ENCODE assay signal across 9 mouse cellular contexts in genomic region chr7:18992294-18992675, GRCm38 (mm10). TPM values are rescaled to one million over a fixed set of nuclear protein-coding genes. Genes with fewer than 3 reads are reported as not detected.
DNase-seq lines count a peak whose midpoint lies in the region; ATAC-seq lines count a peak whose summit lies in the region.
"Had no signal": no experiment of that assay in that cellular context is flagged by ENCODE, and none has a peak within 500 bp of the region (broad histone marks: within the 10 kb centered on the region; RNA-seq: fewer than 3 reads in every experiment).

No protein-coding gene starts in this region.

- H3K9ac ChIP-seq in kidney, embryonic 15.5 days: peak overlapping the region; percentile 59
- H3K9ac ChIP-seq in embryonic facial prominence, embryonic 13.5 days: peak overlapping the region; percentile 75
- no peak overlapping the region for H3K9ac ChIP-seq in liver, embryonic 16.5 days (ENCODE audit: low read depth, low read length)
- peak overlapping the region; percentile 4 for H3K9ac ChIP-seq in stomach, embryonic 15.5 days

- peaks cover 27% of the 10 kb centered on the region for H3K27me3 ChIP-seq in kidney, embryonic 15.5 days
- peaks cover 30% of the 10 kb centered on the region for H3K27me3 ChIP-seq in embryonic facial prominence, embryonic 13.5 days
- H3K27me3 ChIP-seq in hindbrain, embryonic 10.5 days (ENCODE audit: insufficient read depth, poor library complexity, severe bottlenecking): peaks cover 38% of the 10 kb centered on the region
- peaks cover 57% of the 10 kb centered on the region for H3K27me3 ChIP-seq in liver, embryonic 16.5 days (ENCODE audit: control insufficient read depth, insufficient read depth, low read depth, low read length)
- H3K27me3 ChIP-seq in stomach, embryonic 15.5 days (replicated peaks): peaks cover 28% of the 10 kb centered on the region; the same call in 1 of the 2 replicates

- H3K36me3 ChIP-seq in kidney, embryonic 15.5 days: peaks cover 24% of the 10 kb centered on the region
- H3K36me3 ChIP-seq in embryonic facial prominence, embryonic 13.5 days: peaks cover 22% of the 10 kb centered on the region
- peaks cover 24% of the 10 kb centered on the region for H3K36me3 ChIP-seq in hindbrain, embryonic 10.5 days
- H3K36me3 ChIP-seq in liver, embryonic 16.5 days (ENCODE audit: control insufficient read depth, insufficient read depth): no peaks in the 10 kb centered on the region
- H3K36me3 ChIP-seq in stomach, embryonic 15.5 days: no peaks in the 10 kb centered on the region

- no peak for DNase-seq in kidney, adult 9 months
- peak; percentile 43 for DNase-seq in Muller cell, postnatal 12 days (ENCODE audit: inconsistent ontology term)
- DNase-seq in hindbrain, embryonic 10.5 days (ENCODE audit: low spot score): peak; percentile 44

- 3% methylated on average over 31 of the region's 31 CpGs for WGBS in kidney, embryonic 15.5 days
- 2% methylated on average over 31 of the region's 31 CpGs for WGBS in embryonic facial prominence, embryonic 13.5 days
- 4% methylated on average over 31 of the region's 31 CpGs for WGBS in hindbrain, embryonic 10.5 days
- WGBS in liver, embryonic 16.5 days (ENCODE audit: insufficient replicate concordance): 5% methylated on average over 31 of the region's 31 CpGs
- 3% methylated on average over 31 of the region's 31 CpGs for WGBS in stomach, embryonic 15.5 days

- H3K27ac ChIP-seq in kidney, embryonic 15.5 days: no peak overlapping the region
- H3K27ac ChIP-seq in embryonic facial prominence, embryonic 13.5 days: no peak overlapping the region
- peak overlapping the region; percentile 88 for H3K27ac ChIP-seq in hindbrain, embryonic 10.5 days
- no peak overlapping the region for H3K27ac ChIP-seq in liver, embryonic 16.5 days (ENCODE audit: low read length)
- H3K27ac ChIP-seq in stomach, embryonic 15.5 days: no peak overlapping the region

- H3K4me2 ChIP-seq in kidney, embryonic 15.5 days: peak overlapping the region; percentile 92
- peak overlapping the region; percentile 89 for H3K4me2 ChIP-seq in embryonic facial prominence, embryonic 13.5 days
- peak overlapping the region; percentile 74 for H3K4me2 ChIP-seq in liver, embryonic 16.5 days (ENCODE audit: low read depth, low read length)
- H3K4me2 ChIP-seq in stomach, embryonic 15.5 days: peak overlapping the region; percentile 93

- H3K9me3 ChIP-seq in kidney, embryonic 15.5 days (replicated peaks): no peaks in the 10 kb centered on the region
- H3K9me3 ChIP-seq in embryonic facial prominence, embryonic 13.5 days: no peaks in the 10 kb centered on the region
- H3K9me3 ChIP-seq in hindbrain, embryonic 10.5 days: no peaks in the 10 kb centered on the region
- no peaks in the 10 kb centered on the region for H3K9me3 ChIP-seq in liver, embryonic 16.5 days (replicated peaks; ENCODE audit: control insufficient read depth, low read length)
- H3K9me3 ChIP-seq in stomach, embryonic 15.5 days: no peaks in the 10 kb centered on the region

- H3K4me1 ChIP-seq in kidney, embryonic 15.5 days: peaks cover 36% of the 10 kb centered on the region
- peaks cover 28% of the 10 kb centered on the region for H3K4me1 ChIP-seq in embryonic facial prominence, embryonic 13.5 days
- H3K4me1 ChIP-seq in hindbrain, embryonic 10.5 days (replicated peaks): peaks cover 38% of the 10 kb centered on the region
- H3K4me1 ChIP-seq in liver, embryonic 16.5 days (ENCODE audit: control insufficient read depth, low read depth, low read length): peaks cover 15% of the 10 kb centered on the region
- peaks cover 18% of the 10 kb centered on the region for H3K4me1 ChIP-seq in stomach, embryonic 15.5 days

- peak overlapping the region; percentile 55 for H3K4me3 ChIP-seq in kidney, embryonic 15.5 days (replicated peaks)
- H3K4me3 ChIP-seq in embryonic facial prominence, embryonic 13.5 days: peak overlapping the region; percentile 59
- H3K4me3 ChIP-seq in hindbrain, embryonic 10.5 days: peak overlapping the region; percentile 58
- H3K4me3 ChIP-seq in liver, embryonic 16.5 days (ENCODE audit: low read depth, low read length): peak overlapping the region; percentile 57
- peak overlapping the region; percentile 46 for H3K4me3 ChIP-seq in stomach, embryonic 15.5 days (replicated peaks)

- no peak for ATAC-seq in kidney, embryonic 15.5 days (replicated peaks; ENCODE audit: low FRiP score)
- ATAC-seq in embryonic facial prominence, embryonic 13.5 days (ENCODE audit: insufficient number of reproducible peaks, insufficient read depth, low FRiP score, low TSS enrichment, low read depth): no peak
- no peak for ATAC-seq in liver, embryonic 16.5 days (ENCODE audit: low read depth)
- no peak for ATAC-seq in stomach, embryonic 15.5 days (ENCODE audit: insufficient read depth, low FRiP score, low read depth)
- no peak for ATAC-seq in megakaryocyte-erythroid progenitor cell, adult 5-6 weeks (replicated peaks; ENCODE audit: low FRiP score, low TSS enrichment, poor library complexity, severe bottlenecking)

RNA-seq across cellular contexts. Expression of gene Mypop, which starts 1.2 kb away (rescaled TPM):
- polyA plus RNA-seq in kidney, embryonic 15.5 days (2015; fragmentation: Nextera tagmentation; extraction: Ambion mirVana): 3.5 and 3.9 TPM in 2 replicates
- 6.0 and 6.7 TPM in 2 replicates for polyA plus RNA-seq in embryonic facial prominence, embryonic 13.5 days (2015; fragmentation: Nextera tagmentation; extraction: Ambion mirVana)
- polyA plus RNA-seq in hindbrain, embryonic 10.5 days (2016; fragmentation: Nextera tagmentation; extraction: Ambion mirVana): 4.1 and 5.0 TPM in 2 replicates
- 0.12 and 0.48 TPM in 2 replicates for polyA plus RNA-seq in liver, embryonic 16.5 days (2015; fragmentation: Nextera tagmentation; extraction: Ambion mirVana)
- polyA plus RNA-seq in stomach, embryonic 15.5 days (2015; fragmentation: Nextera tagmentation; extraction: Ambion mirVana): 2.8 and 3.7 TPM in 2 replicates
- total RNA-seq in megakaryocyte-erythroid progenitor cell, adult 5-6 weeks (2014; fragmentation: Nextera tagmentation): not detected in 2 replicates
- 0.23 and 2.0 TPM in 2 replicates for total RNA-seq in megakaryocyte-erythroid progenitor cell, adult 5-6 weeks (2017)

RNA-seq across cellular contexts. Expression of gene Nanos2, which starts 5.1 kb away (rescaled TPM):
- polyA plus RNA-seq in kidney, embryonic 15.5 days (2015; fragmentation: Nextera tagmentation; extraction: Ambion mirVana): not detected in 2 replicates
- not detected in 2 replicates for polyA plus RNA-seq in embryonic facial prominence, embryonic 13.5 days (2015; fragmentation: Nextera tagmentation; extraction: Ambion mirVana)
- polyA plus RNA-seq in hindbrain, embryonic 10.5 days (2016; fragmentation: Nextera tagmentation; extraction: Ambion mirVana): 0.09 TPM in 1 of 2 replicates, not detected in the other
- not detected in 2 replicates for polyA plus RNA-seq in liver, embryonic 16.5 days (2015; fragmentation: Nextera tagmentation; extraction: Ambion mirVana)
- polyA plus RNA-seq in stomach, embryonic 15.5 days (2015; fragmentation: Nextera tagmentation; extraction: Ambion mirVana): not detected in 2 replicates
- not detected in 2 replicates for total RNA-seq in megakaryocyte-erythroid progenitor cell, adult 5-6 weeks (2014; fragmentation: Nextera tagmentation)
- total RNA-seq in megakaryocyte-erythroid progenitor cell, adult 5-6 weeks (2017): not detected in 2 replicates
- polyA plus RNA-seq: large intestine, adult 2 months had no signal

RNA-seq across cellular contexts. Expression of gene Irf2bp1, which starts 11.6 kb away (rescaled TPM):
- 21.4 and 24.1 TPM in 2 replicates for polyA plus RNA-seq in kidney, embryonic 15.5 days (2015; fragmentation: Nextera tagmentation; extraction: Ambion mirVana)
- polyA plus RNA-seq in embryonic facial prominence, embryonic 13.5 days (2015; fragmentation: Nextera tagmentation; extraction: Ambion mirVana): 30.1 and 33.2 TPM in 2 replicates
- 23.2 and 31.1 TPM in 2 replicates for polyA plus RNA-seq in hindbrain, embryonic 10.5 days (2016; fragmentation: Nextera tagmentation; extraction: Ambion mirVana)
- polyA plus RNA-seq in liver, embryonic 16.5 days (2015; fragmentation: Nextera tagmentation; extraction: Ambion mirVana): 6.4 and 6.6 TPM in 2 replicates
- polyA plus RNA-seq in stomach, embryonic 15.5 days (2015; fragmentation: Nextera tagmentation; extraction: Ambion mirVana): 23.5 and 28.0 TPM in 2 replicates
- total RNA-seq in megakaryocyte-erythroid progenitor cell, adult 5-6 weeks (2014; fragmentation: Nextera tagmentation): 23.8 TPM in 2 replicates
- 12.3 and 12.7 TPM in 2 replicates for total RNA-seq in megakaryocyte-erythroid progenitor cell, adult 5-6 weeks (2017)

RNA-seq across cellular contexts. Expression of gene Foxa3, which starts 31.1 kb away (rescaled TPM):
- 1.2 and 1.3 TPM in 2 replicates for polyA plus RNA-seq in kidney, embryonic 15.5 days (2015; fragmentation: Nextera tagmentation; extraction: Ambion mirVana)
- polyA plus RNA-seq in embryonic facial prominence, embryonic 13.5 days (2015; fragmentation: Nextera tagmentation; extraction: Ambion mirVana): 0.62 and 1.8 TPM in 2 replicates
- polyA plus RNA-seq in hindbrain, embryonic 10.5 days (2016; fragmentation: Nextera tagmentation; extraction: Ambion mirVana): 0.07 TPM in 1 of 2 replicates, not detected in the other
- 60.8 and 63.7 TPM in 2 replicates for polyA plus RNA-seq in liver, embryonic 16.5 days (2015; fragmentation: Nextera tagmentation; extraction: Ambion mirVana)
- polyA plus RNA-seq in stomach, embryonic 15.5 days (2015; fragmentation: Nextera tagmentation; extraction: Ambion mirVana): 30.2 and 32.7 TPM in 2 replicates
- total RNA-seq in megakaryocyte-erythroid progenitor cell, adult 5-6 weeks (2014; fragmentation: Nextera tagmentation): not detected in 2 replicates
- total RNA-seq in megakaryocyte-erythroid progenitor cell, adult 5-6 weeks (2017): not detected in 2 replicates

RNA-seq across cellular contexts. Expression of gene Sympk, which starts 31.9 kb away (rescaled TPM):
- 34.3 and 38.4 TPM in 2 replicates for polyA plus RNA-seq in kidney, embryonic 15.5 days (2015; fragmentation: Nextera tagmentation; extraction: Ambion mirVana)
- polyA plus RNA-seq in embryonic facial prominence, embryonic 13.5 days (2015; fragmentation: Nextera tagmentation; extraction: Ambion mirVana): 36.0 and 43.2 TPM in 2 replicates
- 45.9 and 57.2 TPM in 2 replicates for polyA plus RNA-seq in hindbrain, embryonic 10.5 days (2016; fragmentation: Nextera tagmentation; extraction: Ambion mirVana)
- 13.8 TPM in 2 replicates for polyA plus RNA-seq in liver, embryonic 16.5 days (2015; fragmentation: Nextera tagmentation; extraction: Ambion mirVana)
- 28.1 and 32.3 TPM in 2 replicates for polyA plus RNA-seq in stomach, embryonic 15.5 days (2015; fragmentation: Nextera tagmentation; extraction: Ambion mirVana)
- 73.9 and 91.0 TPM in 2 replicates for total RNA-seq in megakaryocyte-erythroid progenitor cell, adult 5-6 weeks (2014; fragmentation: Nextera tagmentation)
- 35.3 and 52.2 TPM in 2 replicates for total RNA-seq in megakaryocyte-erythroid progenitor cell, adult 5-6 weeks (2017)
